Mouse (Mus musculus) embryonic facial prominence, embryonic 14.5 days (tissue): ENCODE measurements around the gene Galns. TPM values are rescaled to one million over a fixed set of nuclear protein-coding genes. Genes with fewer than 3 reads are reported as not detected.

Experiments
- ATAC-seq: fragments of 200-750 bp; cut with Nextera tagmentation; 2 replicates; pipeline ENCODE4 v1.8.0; 2017; ENCODE audit warnings: low read depth, moderate number of reproducible peaks, moderate TSS enrichment
- DNase-seq: peaks from one replicate; pipeline ENCODE4 v3.0.0-alpha.2; 2015; ENCODE audit warnings: low spot score
- H3K27ac ChIP-seq: fragments of 300-500 bp; sonication (generic); replicated peaks from 2 replicates; pipeline ENCODE4 v1.5.1; 2014; ENCODE audit warnings: low read depth, mild to moderate bottlenecking, low read length, moderate library complexity
- H3K27me3 ChIP-seq: fragments of 300-500 bp; sonication (generic); replicated peaks from 2 replicates; pipeline ENCODE4 v1.6.1; 2014; ENCODE audit warnings: low read length; ENCODE audit not compliant: control insufficient read depth, insufficient read depth
- H3K36me3 ChIP-seq: fragments of 300-500 bp; sonication (generic); 2 replicates; pipeline ENCODE4 v1.6.1; 2014; ENCODE audit warnings: low read length, mixed read lengths; ENCODE audit not compliant: control insufficient read depth, insufficient read depth
- H3K4me1 ChIP-seq: fragments of 300-500 bp; sonication (generic); 2 replicates; pipeline ENCODE4 v1.6.1; 2014; ENCODE audit warnings: antibody characterized with exemption, low read length; ENCODE audit not compliant: control insufficient read depth, insufficient read depth
- H3K4me2 ChIP-seq: fragments of 300-500 bp; sonication (generic); 2 replicates; pipeline ENCODE4 v1.6.1; 2014; ENCODE audit warnings: low read depth, mild to moderate bottlenecking, low read length, moderate library complexity, mixed read lengths
- H3K4me3 ChIP-seq: fragments of 300-500 bp; sonication (generic); 2 replicates; pipeline ENCODE4 v1.5.1; 2014; ENCODE audit warnings: low read depth, mild to moderate bottlenecking, low read length
- H3K9ac ChIP-seq: fragments of 300-500 bp; sonication (generic); 2 replicates; pipeline ENCODE4 v1.6.1; 2014; ENCODE audit warnings: low read depth, mild to moderate bottlenecking, low read length, moderate library complexity, mixed read lengths
- H3K9me3 ChIP-seq: fragments of 300-500 bp; sonication (generic); 2 replicates; pipeline ENCODE4 v1.6.1; 2016; ENCODE audit warnings: low read length; ENCODE audit not compliant: control insufficient read depth
- WGBS: fragments of 180-500 bp; shearing (Covaris S2); extraction: QIAGEN DNeasy Blood & Tissue Kit; methylation state at CpG from one replicate; pipeline ENCODE4 v1.1.7; 2014; 5-methylcytosine and 5-hydroxymethylcytosine counted together
- polyA plus RNA-seq: library from polyadenylated mRNA; unstranded; fragments of >200 nt; fragmentation: Nextera tagmentation; extraction: Ambion mirVana; gene quantifications from 2 replicates; pipeline ENCODE4 v1.2.1, GENCODE M21; 2014

The Galns gene
- polyA plus RNA-seq, 1 experiment from 2014 or later: 13.1 TPM

GRCm38 (mm10) chr8:122593240-122593639 lies 18.0 kb downstream of the Galns start:
- H3K36me3 ChIP-seq: peaks cover 5% of the 10 kb centered on the region; the same call in 1 of the 2 replicates
- no peak overlapping the region for H3K27ac ChIP-seq
- no peaks in the 10 kb centered on the region for H3K4me1 ChIP-seq
- WGBS: 62% methylated on average over 12 of the region's 12 CpGs
- H3K4me2 ChIP-seq: no peak overlapping the region
- H3K27me3 ChIP-seq: no peaks in the 10 kb centered on the region
- H3K9me3 ChIP-seq: no peaks in the 10 kb centered on the region
- H3K4me3 ChIP-seq: no peak overlapping the region
- H3K9ac ChIP-seq: no peak overlapping the region
- DNase-seq (no peak), ATAC-seq (no peak)

DNA sequence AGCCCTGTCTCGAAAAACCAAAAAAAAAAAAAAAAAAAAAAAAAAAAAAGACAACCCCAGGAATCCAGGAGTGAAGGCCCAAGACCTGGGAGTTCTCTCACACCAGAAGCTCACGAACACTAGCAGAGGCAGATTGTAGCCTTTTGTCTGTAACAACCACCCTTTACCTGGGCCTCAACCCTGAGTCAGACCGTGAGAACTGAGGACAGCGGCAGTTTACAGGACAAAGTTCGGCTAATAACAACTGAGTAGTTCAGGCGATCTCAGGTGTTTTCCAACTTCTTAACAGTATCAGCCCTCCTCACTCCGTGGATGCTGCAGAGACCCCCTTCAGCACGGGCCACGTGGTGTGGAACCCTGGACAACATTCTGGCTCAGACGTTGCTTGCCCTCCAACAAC lies 24.5 kb downstream of the Galns start:
- Histone ChIP-seq H3K4me3 (no peak overlapping the region), H3K9me3 (no peaks in the 10 kb centered on the region), H3K36me3 (no peaks in the 10 kb centered on the region), H3K9ac (no peak overlapping the region), H3K4me1 (no peaks in the 10 kb centered on the region), H3K27me3 (no peaks in the 10 kb centered on the region), H3K27ac (no peak overlapping the region), H3K4me2 (no peak overlapping the region)
- no peak for DNase-seq
- no peak for ATAC-seq
- WGBS: 83% methylated on average over 10 of the region's 10 CpGs

- no peaks in the 10 kb centered on the region for H3K9me3 ChIP-seq
- H3K36me3 ChIP-seq: no peaks in the 10 kb centered on the region
- WGBS: 47% methylated on average over 7 of the region's 7 CpGs
- H3K4me2 ChIP-seq: no peak overlapping the region
- ATAC-seq (no peak), DNase-seq (no peak)
- H3K4me3 ChIP-seq: no peak overlapping the region
- no peaks in the 10 kb centered on the region for H3K4me1 ChIP-seq
- no peaks in the 10 kb centered on the region for H3K27me3 ChIP-seq
- H3K9ac ChIP-seq: no peak overlapping the region
- no peak overlapping the region for H3K27ac ChIP-seq
These were observed 25.1 kb downstream of the Galns start for GRCm38 (mm10) chr8:122586171-122586570.

GRCm38 (mm10) chr8:122585411-122585891 lies 25.8 kb downstream of the Galns start:
- 50% methylated on average over 14 of the region's 14 CpGs for WGBS
- H3K36me3 ChIP-seq: no peaks in the 10 kb centered on the region
- H3K9ac ChIP-seq: no peak overlapping the region
- no peak overlapping the region for H3K27ac ChIP-seq
- no peak overlapping the region for H3K4me2 ChIP-seq
- no peaks in the 10 kb centered on the region for H3K4me1 ChIP-seq
- no peaks in the 10 kb centered on the region for H3K27me3 ChIP-seq
- no peaks in the 10 kb centered on the region for H3K9me3 ChIP-seq
- DNase-seq: no peak
- H3K4me3 ChIP-seq: no peak overlapping the region
- no peak for ATAC-seq

- DNase-seq (no peak), ATAC-seq (no peak)
- Histone ChIP-seq H3K36me3 (no peaks in the 10 kb centered on the region), H3K27me3 (no peaks in the 10 kb centered on the region), H3K27ac (no peak overlapping the region), H3K4me3 (no peak overlapping the region), H3K9me3 (no peaks in the 10 kb centered on the region), H3K9ac (no peak overlapping the region), H3K4me2 (no peak overlapping the region), H3K4me1 (no peaks in the 10 kb centered on the region)
- 78% methylated on average over 9 of the region's 9 CpGs for WGBS
These were observed 26.3 kb downstream of the Galns start for GRCm38 (mm10) chr8:122584981-122585380.

DNA sequence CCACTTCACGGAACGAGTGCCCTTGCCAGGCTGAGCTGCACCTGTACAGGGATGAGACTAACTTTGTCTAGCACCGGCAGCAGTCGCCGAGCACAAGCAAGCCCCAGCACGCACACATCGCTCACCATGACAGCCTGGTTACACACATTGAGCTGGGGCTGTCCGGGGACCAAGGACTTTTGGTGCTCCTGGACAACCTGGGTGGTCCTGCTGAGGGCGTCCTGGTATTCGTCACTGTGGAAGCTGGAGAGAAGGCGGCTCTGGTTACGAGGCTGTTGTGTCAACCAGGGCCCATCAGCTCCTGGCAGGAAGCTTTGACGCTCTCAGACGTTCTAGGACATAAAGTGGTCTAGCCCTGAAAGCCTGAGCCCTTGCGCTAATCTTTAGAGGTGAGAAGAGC lies 30.3 kb downstream of the Galns start:
- 64% methylated on average over 13 of the region's 15 CpGs for WGBS
- no peak overlapping the region for H3K27ac ChIP-seq
- H3K9me3 ChIP-seq: no peaks in the 10 kb centered on the region
- no peaks in the 10 kb centered on the region for H3K27me3 ChIP-seq
- H3K36me3 ChIP-seq: no peaks in the 10 kb centered on the region
- H3K4me1 ChIP-seq: peaks cover 14% of the 10 kb centered on the region
- no peak overlapping the region for H3K4me3 ChIP-seq
- H3K4me2 ChIP-seq: no peak overlapping the region
- DNase-seq (peak; percentile 44), ATAC-seq (no peak)
- H3K9ac ChIP-seq: no peak overlapping the region

- ATAC-seq: no peak
- no peak overlapping the region for H3K4me3 ChIP-seq
- H3K36me3 ChIP-seq: peaks cover 6% of the 10 kb centered on the region
- peaks cover 26% of the 10 kb centered on the region for H3K4me1 ChIP-seq
- peak overlapping the region; percentile 35; the same call in 1 of the 2 replicates for H3K27ac ChIP-seq
- no peak overlapping the region for H3K4me2 ChIP-seq
- WGBS: 16% methylated on average over 7 of the region's 7 CpGs
- H3K27me3 ChIP-seq: no peaks in the 10 kb centered on the region
- H3K9ac ChIP-seq: 0 out of 2 replicates have a peak overlapping the region, but pooled peaks have one; percentile 1
- DNase-seq: peak; percentile 76
- H3K9me3 ChIP-seq: no peaks in the 10 kb centered on the region
These were observed 32.1 kb downstream of the Galns start for GRCm38 (mm10) chr8:122579196-122579595.

DNA sequence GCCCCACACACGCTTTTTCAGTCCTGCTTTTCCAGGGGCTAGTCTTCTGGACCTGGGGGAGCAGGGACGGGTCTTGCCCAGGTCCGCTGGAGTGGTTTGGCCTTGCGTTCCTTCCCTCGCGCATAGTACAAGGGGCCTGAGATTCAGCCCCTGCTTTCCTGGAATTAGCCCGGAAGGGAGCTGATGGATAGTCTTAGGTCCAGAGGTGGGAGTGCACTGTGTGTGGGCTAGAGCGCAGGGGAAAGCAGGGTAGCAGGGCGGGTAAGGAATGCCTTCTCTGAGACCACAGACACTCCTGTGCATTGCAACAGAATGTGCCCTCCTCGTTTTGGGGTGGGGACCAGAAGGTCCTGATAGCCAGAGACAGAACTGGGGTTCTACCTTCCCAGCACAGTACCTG lies 34.1 kb downstream of the Galns start:
- Histone ChIP-seq H3K4me3 (peak overlapping the region; percentile 64), H3K27ac (peak overlapping the region; percentile 34), H3K9me3 (no peaks in the 10 kb centered on the region), H3K27me3 (no peaks in the 10 kb centered on the region), H3K4me1 (peaks cover 26% of the 10 kb centered on the region), H3K4me2 (peak overlapping the region; percentile 74), H3K9ac (peak overlapping the region; percentile 83; the same call in 1 of the 2 replicates), H3K36me3 (peaks cover 25% of the 10 kb centered on the region)
- ATAC-seq: no peak
- DNase-seq: no peak
- 48% methylated on average over 10 of the region's 10 CpGs for WGBS

- H3K9me3 ChIP-seq: no peaks in the 10 kb centered on the region
- peak within 1 kb of the TSS; percentile 36 for H3K27ac ChIP-seq
- peak within 1 kb of the TSS; percentile 64 for H3K4me3 ChIP-seq
- DNase-seq (peak; percentile 97), ATAC-seq (peak; percentile 91)
- H3K27me3 ChIP-seq: no peaks in the 10 kb centered on the region
- H3K4me2 ChIP-seq: peak within 1 kb of the TSS; percentile 74
- peak within 1 kb of the TSS; percentile 83 for H3K9ac ChIP-seq
- H3K36me3 ChIP-seq: peaks cover 30% of the 10 kb centered on the region
- peaks cover 26% of the 10 kb centered on the region for H3K4me1 ChIP-seq
- 2% methylated on average over 25 of the region's 39 CpGs for WGBS
These were observed 34.6 kb downstream of the Galns start, which contains the start of gene Aprt for GRCm38 (mm10) chr8:122576648-122577022. Gene Aprt (minus strand): TSS chr8:122576909.
